Mouse (Mus musculus) stomach, embryonic 16.5 days (tissue): ENCODE results near the gene Rnf43. TPM values are rescaled to one million over a fixed set of nuclear protein-coding genes. Genes with fewer than 3 reads are reported as not detected.

ENCODE experiments used
- ATAC-seq: fragments of 200-750 bp; cut with Nextera tagmentation; 2 replicates; pipeline ENCODE4 v1.8.0; 2017; ENCODE audit warnings: moderate number of reproducible peaks, moderate TSS enrichment; ENCODE audit not compliant: insufficient read depth, low FRiP score
- H3K27ac ChIP-seq: fragments of 300-500 bp; sonication (generic); 2 replicates; pipeline ENCODE4 v1.5.1; 2014; ENCODE audit warnings: low read length
- H3K27me3 ChIP-seq: fragments of 300-500 bp; sonication (generic); 2 replicates; pipeline ENCODE4 v1.6.1; 2014; ENCODE audit warnings: low read length, control low read depth, mixed read lengths; ENCODE audit not compliant: control insufficient read depth, insufficient read depth
- H3K36me3 ChIP-seq: fragments of 300-500 bp; sonication (generic); 2 replicates; pipeline ENCODE4 v1.6.1; 2014; ENCODE audit warnings: low read length; ENCODE audit not compliant: control insufficient read depth, insufficient read depth
- H3K4me1 ChIP-seq: fragments of 300-500 bp; sonication (generic); 2 replicates; pipeline ENCODE4 v1.6.1; 2014; ENCODE audit warnings: low read length, control low read depth, mixed read lengths; ENCODE audit not compliant: control insufficient read depth, insufficient read depth
- H3K4me2 ChIP-seq: fragments of 300-500 bp; sonication (generic); 2 replicates; pipeline ENCODE4 v1.6.1; 2014; ENCODE audit warnings: low read depth, low read length, mixed read lengths
- H3K4me3 ChIP-seq: fragments of 300-500 bp; sonication (generic); replicated peaks from 2 replicates; pipeline ENCODE4 v1.5.1; 2014; ENCODE audit warnings: mild to moderate bottlenecking, low read length
- H3K9ac ChIP-seq: fragments of 300-500 bp; sonication (generic); 2 replicates; pipeline ENCODE4 v1.6.1; 2014; ENCODE audit warnings: low read length
- H3K9me3 ChIP-seq: fragments of 300-500 bp; sonication (generic); replicated peaks from 2 replicates; pipeline ENCODE4 v1.6.1; 2016; ENCODE audit warnings: low read length, control low read depth; ENCODE audit not compliant: control insufficient read depth
- WGBS: fragments of 180-500 bp; shearing (Covaris S2); extraction: QIAGEN DNeasy Blood & Tissue Kit; methylation state at CpG from one replicate; pipeline ENCODE4 v1.1.7; 2014; 5-methylcytosine and 5-hydroxymethylcytosine counted together
- polyA plus RNA-seq: library from polyadenylated mRNA; unstranded; fragments of >200 nt; fragmentation: Nextera tagmentation; extraction: Ambion mirVana; gene quantifications from 2 replicates; pipeline ENCODE4 v1.2.1, GENCODE M21; 2015

Rnf43 gene
- polyA plus RNA-seq, 1 experiment from 2014 or later, result 14.7 TPM

GRCm38 (mm10) chr11:87666256-87667035, 3.9 kb downstream of the Rnf43 start:
- H3K27ac ChIP-seq, result peak overlapping the region; percentile 36; the same call in 1 of the 2 replicates
- no peaks in the 10 kb centered on the region for H3K9me3 ChIP-seq
- H3K27me3 ChIP-seq, result no peaks in the 10 kb centered on the region
- H3K36me3 ChIP-seq, result no peaks in the 10 kb centered on the region
- 53% methylated on average over 12 of the region's 12 CpGs for WGBS
- H3K4me1 ChIP-seq, result no peaks in the 10 kb centered on the region
- peak overlapping the region; percentile 54 for H3K9ac ChIP-seq
- H3K4me2 ChIP-seq, result peak overlapping the region; percentile 32
- ATAC-seq, result no peak
- peak overlapping the region; percentile 33 for H3K4me3 ChIP-seq

GRCm38 (mm10) chr11:87667107-87668090, 4.9 kb downstream of the Rnf43 start:
- peak overlapping the region; percentile 38 for H3K4me2 ChIP-seq
- 44% methylated on average over 4 of the region's 4 CpGs for WGBS
- no peaks in the 10 kb centered on the region for H3K36me3 ChIP-seq
- H3K9ac ChIP-seq, result 0 out of 2 replicates have a peak overlapping the region, but pooled peaks have one; percentile 1
- no peak for ATAC-seq
- no peaks in the 10 kb centered on the region for H3K4me1 ChIP-seq
- H3K4me3 ChIP-seq, result peak overlapping the region; percentile 3; the same call in 1 of the 2 replicates
- peak overlapping the region; percentile 5; the same call in 1 of the 2 replicates for H3K27ac ChIP-seq
- H3K9me3 ChIP-seq, result no peaks in the 10 kb centered on the region
- H3K27me3 ChIP-seq, result no peaks in the 10 kb centered on the region

DNA sequence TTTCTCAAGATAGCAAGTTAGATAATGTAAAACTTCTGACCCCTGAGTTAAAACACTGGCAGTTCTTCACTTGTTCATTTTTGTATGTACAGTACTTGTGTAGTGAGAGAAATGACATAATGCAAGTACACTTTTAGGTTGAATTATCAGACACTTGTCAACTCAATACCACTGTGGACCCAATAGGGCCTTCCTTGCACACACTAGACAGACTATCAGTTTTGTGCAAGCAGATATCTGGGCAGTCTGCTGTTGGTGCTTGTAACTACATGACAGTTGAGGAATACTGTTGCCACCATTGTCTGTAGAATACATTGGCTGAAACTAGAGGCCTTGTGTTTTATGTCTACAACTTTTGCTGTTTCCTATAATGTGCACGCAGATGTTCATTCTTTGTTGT, 10.8 kb downstream of the Rnf43 start:
- no peak overlapping the region for H3K27ac ChIP-seq
- H3K36me3 ChIP-seq, result no peaks in the 10 kb centered on the region
- 98% methylated on average over 1 of the region's 1 CpGs for WGBS
- ATAC-seq, result no peak
- no peak overlapping the region for H3K9ac ChIP-seq
- H3K4me2 ChIP-seq, result no peak overlapping the region
- no peaks in the 10 kb centered on the region for H3K4me1 ChIP-seq
- H3K4me3 ChIP-seq, result no peak overlapping the region
- H3K27me3 ChIP-seq, result no peaks in the 10 kb centered on the region
- no peaks in the 10 kb centered on the region for H3K9me3 ChIP-seq

- WGBS, result 75% methylated on average over 6 of the region's 6 CpGs
- no peak for ATAC-seq
- no peak overlapping the region for H3K4me3 ChIP-seq
- H3K36me3 ChIP-seq, result no peaks in the 10 kb centered on the region
- no peaks in the 10 kb centered on the region for H3K9me3 ChIP-seq
- H3K9ac ChIP-seq, result no peak overlapping the region
- H3K27me3 ChIP-seq, result no peaks in the 10 kb centered on the region
- no peak overlapping the region for H3K4me2 ChIP-seq
- no peaks in the 10 kb centered on the region for H3K4me1 ChIP-seq
- H3K27ac ChIP-seq, result no peak overlapping the region
These were observed 13.1 kb downstream of the Rnf43 start for GRCm38 (mm10) chr11:87675606-87676005.

DNA sequence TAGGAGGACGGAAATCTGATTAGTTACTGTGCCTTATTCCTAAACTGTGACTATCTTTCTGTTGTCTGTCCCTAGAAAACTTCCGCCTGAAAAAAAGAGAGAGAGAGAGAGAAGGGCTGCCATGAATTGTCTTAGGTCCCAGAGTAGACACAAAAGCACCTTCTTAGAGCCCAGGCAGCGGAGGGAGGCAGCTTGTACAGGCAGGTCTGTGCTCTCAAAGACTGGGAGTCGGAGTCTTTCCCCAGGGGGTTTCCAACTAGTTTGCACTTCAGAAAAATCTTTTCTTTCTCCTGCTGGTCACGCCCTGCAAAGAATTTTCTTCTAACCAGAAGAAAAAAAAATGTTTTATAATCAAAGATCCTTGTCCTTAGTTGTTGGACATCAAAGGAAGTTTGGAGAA, 15.2 kb downstream of the Rnf43 start:
- Histone ChIP-seq H3K4me2 (peak overlapping the region; percentile 17; the same call in 1 of the 2 replicates), H3K36me3 (no peaks in the 10 kb centered on the region), H3K4me1 (no peaks in the 10 kb centered on the region), H3K9me3 (no peaks in the 10 kb centered on the region), H3K4me3 (no peak overlapping the region), H3K27me3 (no peaks in the 10 kb centered on the region), H3K27ac (peak overlapping the region; percentile 67), H3K9ac (peak overlapping the region; percentile 2; the same call in 1 of the 2 replicates)
- ATAC-seq, result no peak
- 59% methylated on average over 5 of the region's 5 CpGs for WGBS

GRCm38 (mm10) chr11:87678545-87678944, 16.0 kb downstream of the Rnf43 start:
- no peaks in the 10 kb centered on the region for H3K27me3 ChIP-seq
- no peak overlapping the region for H3K4me3 ChIP-seq
- peaks cover 5% of the 10 kb centered on the region; the same call in 1 of the 2 replicates for H3K4me1 ChIP-seq
- H3K27ac ChIP-seq, result peak overlapping the region; percentile 74; the same call in 1 of the 2 replicates
- H3K36me3 ChIP-seq, result no peaks in the 10 kb centered on the region
- H3K4me2 ChIP-seq, result peak overlapping the region; percentile 9; the same call in 1 of the 2 replicates
- H3K9me3 ChIP-seq, result no peaks in the 10 kb centered on the region
- no peak; the same call in 1 of the 2 replicates for ATAC-seq
- 61% methylated on average over 4 of the region's 4 CpGs for WGBS
- H3K9ac ChIP-seq, result no peak overlapping the region

DNA sequence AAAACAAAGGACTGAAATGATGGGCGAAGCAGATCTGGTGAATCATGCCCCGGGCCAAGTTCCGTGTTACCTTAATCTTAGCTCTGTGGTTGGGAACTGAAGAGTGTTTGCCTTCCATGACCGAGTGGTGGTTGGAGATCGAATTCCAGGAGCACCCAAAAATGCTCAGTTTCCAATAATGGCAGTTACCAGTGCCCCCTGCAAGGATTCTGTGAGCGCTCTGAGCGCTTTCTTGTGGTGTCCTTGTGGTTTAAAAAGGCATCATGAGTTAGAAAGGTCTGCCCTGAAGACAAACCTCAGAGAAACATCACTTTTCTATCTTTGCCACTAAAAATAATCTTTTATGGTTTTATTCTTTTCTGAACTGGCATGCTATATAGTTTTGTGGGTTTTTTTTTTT, 16.5 kb downstream of the Rnf43 start:
- Histone ChIP-seq H3K27ac (peak overlapping the region; percentile 74; the same call in 1 of the 2 replicates), H3K4me3 (no peak overlapping the region), H3K9me3 (no peaks in the 10 kb centered on the region), H3K27me3 (no peaks in the 10 kb centered on the region), H3K4me1 (peaks cover 5% of the 10 kb centered on the region; the same call in 1 of the 2 replicates), H3K9ac (no peak overlapping the region), H3K4me2 (peak overlapping the region; percentile 9; the same call in 1 of the 2 replicates), H3K36me3 (no peaks in the 10 kb centered on the region)
- ATAC-seq, result no peak
- 75% methylated on average over 7 of the region's 7 CpGs for WGBS

GRCm38 (mm10) chr11:87680786-87681185, 18.3 kb downstream of the Rnf43 start:
- peaks cover 5% of the 10 kb centered on the region; the same call in 1 of the 2 replicates for H3K4me1 ChIP-seq
- no peak overlapping the region for H3K9ac ChIP-seq
- 68% methylated on average over 9 of the region's 9 CpGs for WGBS
- no peak for ATAC-seq
- no peaks in the 10 kb centered on the region for H3K36me3 ChIP-seq
- no peaks in the 10 kb centered on the region for H3K9me3 ChIP-seq
- peak overlapping the region; percentile 69 for H3K27ac ChIP-seq
- H3K27me3 ChIP-seq, result no peaks in the 10 kb centered on the region
- no peak overlapping the region; the same call in 1 of the 2 replicates for H3K4me2 ChIP-seq
- H3K4me3 ChIP-seq, result no peak overlapping the region
